Comparison of ENCODE assay signal across 22 mouse cellular contexts in the genomic region with DNA sequence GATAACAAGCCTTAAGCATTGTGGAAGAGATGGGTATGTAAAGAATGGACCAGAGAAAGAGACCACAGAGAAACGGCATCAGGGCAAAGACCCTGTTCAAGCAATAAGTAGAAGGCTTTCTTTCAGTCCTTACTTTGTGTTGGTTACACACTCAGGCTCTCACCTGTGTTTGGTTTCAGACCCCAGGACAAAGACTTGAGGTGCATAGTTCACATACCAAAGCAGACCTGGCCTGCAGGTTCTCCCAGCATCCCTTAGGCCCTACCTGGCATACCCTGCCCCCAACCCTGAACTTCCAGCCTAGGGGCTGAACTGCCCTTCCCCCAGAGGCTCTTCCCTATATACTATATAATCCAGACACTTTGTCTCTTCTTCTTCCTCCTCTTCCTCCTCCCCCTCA. TPM values are rescaled to one million over a fixed set of nuclear protein-coding genes. Genes with fewer than 3 reads are reported as not detected.
DNase-seq lines count a peak whose midpoint lies in the region; ATAC-seq and TF ChIP-seq lines count a peak whose summit lies in the region.
"Had no signal": no experiment of that assay in that cellular context is flagged by ENCODE, and none has a peak within 500 bp of the region (broad histone marks: within the 10 kb centered on the region; RNA-seq: fewer than 3 reads in every experiment).

No protein-coding gene starts in this region.

- no peak overlapping the region for H3K4me3 ChIP-seq in lung, embryonic 14.5 days (ENCODE audit: low read depth, low read length)
- no peak overlapping the region for H3K4me3 ChIP-seq in lung, adult 2 months (replicated peaks; ENCODE audit: extremely low read depth, low read depth, low read length)
- H3K4me3 ChIP-seq: embryonic facial prominence, embryonic 15.5 days; erythroblast, embryonic 14.5 days; forebrain, embryonic 10.5 days; gastrocnemius, adult 2 months; heart, embryonic 13.5 days; hindbrain, embryonic 12.5 days had no signal

- H3K36me3 ChIP-seq in lung, embryonic 14.5 days (ENCODE audit: insufficient read depth), result no peaks in the 10 kb centered on the region
- H3K36me3 ChIP-seq: embryonic facial prominence, embryonic 15.5 days; forebrain, embryonic 10.5 days; heart, embryonic 13.5 days; hindbrain, embryonic 12.5 days had no signal

- no peak for TF ChIP-seq CTCF in lung, embryonic 14.5 days (IDR thresholded peaks at IDR 0.05; ENCODE audit: low read depth)
- no peak for TF ChIP-seq CTCF in lung, adult 2 months (IDR thresholded peaks at IDR 0.05; ENCODE audit: insufficient read depth, low read length)

- no peak overlapping the region for H3K4me2 ChIP-seq in lung, embryonic 14.5 days
- H3K4me2 ChIP-seq: embryonic facial prominence, embryonic 15.5 days; heart, embryonic 13.5 days; hindbrain, embryonic 12.5 days had no signal

- no peak overlapping the region for H3K9ac ChIP-seq in lung, embryonic 14.5 days
- H3K9ac ChIP-seq: embryonic facial prominence, embryonic 15.5 days; heart, embryonic 13.5 days; hindbrain, embryonic 12.5 days had no signal

- H3K27ac ChIP-seq in lung, embryonic 14.5 days (ENCODE audit: low read depth), result peak overlapping the region; percentile 90
- H3K27ac ChIP-seq: embryonic facial prominence, embryonic 15.5 days; forebrain, embryonic 10.5 days; gastrocnemius, adult 2 months; hindbrain, embryonic 12.5 days had no signal

- DNase-seq in lung, embryonic 14.5 days, result peak; percentile 48
- no peak for DNase-seq in lung, adult 2 months
- peak; percentile 80 for DNase-seq in ES-CJ7 (ENCODE audit: low read depth, low spot score)
- DNase-seq in ZHBTc4 (ENCODE audit: low read depth, low spot score), result peak; percentile 33
- DNase-seq in cerebellum, postnatal 4 days (ENCODE audit: low spot score in 2 of 2), result no peak
- no peak for DNase-seq in urinary bladder, postnatal 25 days (ENCODE audit: low spot score)
- DNase-seq: adrenal gland, adult 2 months; adrenal gland, postnatal 25 days; cerebellum, adult 18-20 months; cerebellum, adult 9-11 months; embryo, embryonic 11 days; gastrocnemius, adult 2 months; gastrocnemius, postnatal 25 days; heart, postnatal 4 days had no signal

- no peak for ATAC-seq in lung, embryonic 14.5 days (ENCODE audit: insufficient read depth)
- ATAC-seq: forebrain, embryonic 14.5 days; hindbrain, embryonic 16.5 days had no signal

- whole genome bisulfite sequencing in lung, embryonic 14.5 days, result 58% methylated on average over 1 of the region's 1 CpGs
- 86% methylated on average over 1 of the region's 1 CpGs for WGBS in lung, adult 2 months

- TF ChIP-seq POLR2A in lung, adult 2 months (IDR thresholded peaks at IDR 0.05; ENCODE audit: borderline replicate concordance, extremely low read depth, low read depth, low read length), result no peak

- no peaks in the 10 kb centered on the region for H3K9me3 ChIP-seq in lung, embryonic 14.5 days (ENCODE audit: low read depth, low read length)
- H3K9me3 ChIP-seq: embryonic facial prominence, embryonic 15.5 days; forebrain, embryonic 10.5 days; heart, embryonic 13.5 days; hindbrain, embryonic 12.5 days had no signal

- H3K4me1 ChIP-seq in lung, embryonic 14.5 days (ENCODE audit: insufficient read depth), result no peaks in the 10 kb centered on the region
- no peaks in the 10 kb centered on the region for H3K4me1 ChIP-seq in lung, adult 2 months (ENCODE audit: control insufficient read depth, insufficient read depth, low read length)
- H3K4me1 ChIP-seq: embryonic facial prominence, embryonic 15.5 days had no signal

- no peaks in the 10 kb centered on the region for H3K27me3 ChIP-seq in lung, embryonic 14.5 days (ENCODE audit: insufficient read depth, low read length)
- H3K27me3 ChIP-seq: CH12.LX; embryonic facial prominence, embryonic 15.5 days; heart, embryonic 13.5 days; hindbrain, embryonic 12.5 days had no signal

RNA-seq across cellular contexts. Expression of a gene that starts 23.3 kb away (rescaled TPM):
- 111 and 112 TPM in 2 replicates for polyA plus RNA-seq in lung, embryonic 14.5 days (2014; fragmentation: Nextera tagmentation; extraction: Ambion mirVana)
- polyA plus RNA-seq in lung, adult 2 months (2012; rRNA removed), result 20.9 and 24.7 TPM in 2 replicates

RNA-seq across cellular contexts. Expression of a gene that starts 41.4 kb away (rescaled TPM):
- polyA plus RNA-seq in lung, embryonic 14.5 days (2014; fragmentation: Nextera tagmentation; extraction: Ambion mirVana), result 24.6 and 25.2 TPM in 2 replicates
- 35.9 and 44.0 TPM in 2 replicates for polyA plus RNA-seq in lung, adult 2 months (2012; rRNA removed)

RNA-seq across cellular contexts. Expression of a gene that starts 49.1 kb away (rescaled TPM):
- polyA plus RNA-seq in lung, embryonic 14.5 days (2014; fragmentation: Nextera tagmentation; extraction: Ambion mirVana), result 60.2 and 63.0 TPM in 2 replicates
- 108 and 148 TPM in 2 replicates for polyA plus RNA-seq in lung, adult 2 months (2012; rRNA removed)

RNA-seq across cellular contexts. Expression of a gene that starts 59.9 kb away (rescaled TPM):
- 641 and 646 TPM in 2 replicates for polyA plus RNA-seq in lung, embryonic 14.5 days (2014; fragmentation: Nextera tagmentation; extraction: Ambion mirVana)
- 339 and 440 TPM in 2 replicates for polyA plus RNA-seq in lung, adult 2 months (2012; rRNA removed)

Comparison
In these comparisons a context has a peak if more than half of its experiments do, and no peak if none do; other contexts are left out.
1. DNase-seq: peak in lung, embryonic 14.5 days (single experiment), ES-CJ7 (single experiment) and ZHBTc4 (single experiment); none in lung, adult 2 months (single experiment), cerebellum, postnatal 4 days (0 of 2) and urinary bladder, postnatal 25 days (single experiment).